11 mouse cellular contexts compared by ENCODE assay signal in genomic region chr2:33760571-33760991, GRCm38 (mm10).
DNase-seq lines count a peak whose midpoint lies in the region; ATAC-seq and TF ChIP-seq lines count a peak whose summit lies in the region.
"Had no signal": no experiment of that assay in that cellular context is flagged by ENCODE, and none has a peak within 500 bp of the region (broad histone marks: within the 10 kb centered on the region; RNA-seq: fewer than 3 reads in every experiment).

No protein-coding gene starts in this region.

- no peak overlapping the region for H3K9ac ChIP-seq in forebrain, embryonic 11.5 days (ENCODE audit: low read length)
- no peak overlapping the region for H3K9ac ChIP-seq in forebrain, embryonic 14.5 days (ENCODE audit: low read length)
- no peak overlapping the region for H3K9ac ChIP-seq in neural tube, embryonic 13.5 days
- H3K9ac ChIP-seq in neural tube, embryonic 15.5 days (replicated peaks) = no peak overlapping the region
- H3K9ac ChIP-seq in forebrain, embryonic 15.5 days (replicated peaks) = no peak overlapping the region

- no peak overlapping the region for H3ac ChIP-seq in myocyte (ENCODE audit: control insufficient read depth, insufficient read length)

- no peaks in the 10 kb centered on the region for H3K36me3 ChIP-seq in forebrain, embryonic 11.5 days (ENCODE audit: control insufficient read depth, insufficient read depth, low read length)
- H3K36me3 ChIP-seq in forebrain, embryonic 14.5 days (ENCODE audit: control insufficient read depth, insufficient read depth, low read length) = peaks cover 12% of the 10 kb centered on the region
- H3K36me3 ChIP-seq in neural tube, embryonic 13.5 days = 0 out of 2 replicates have a peak, but pooled peaks cover 18% of the 10 kb centered on the region
- 0 out of 2 replicates have a peak, but pooled peaks cover 2% of the 10 kb centered on the region for H3K36me3 ChIP-seq in neural tube, embryonic 15.5 days
- peaks cover 3% of the 10 kb centered on the region; the same call in 1 of the 2 replicates for H3K36me3 ChIP-seq in forebrain, embryonic 15.5 days
- H3K36me3 ChIP-seq in myocyte (ENCODE audit: control insufficient read depth, insufficient read depth) = no peaks in the 10 kb centered on the region
- 0 out of 2 replicates have a peak, but pooled peaks cover under 1% of the 10 kb centered on the region for H3K36me3 ChIP-seq in heart, embryonic 10.5 days

- H3K27ac ChIP-seq in forebrain, embryonic 11.5 days (ENCODE audit: low read depth, low read length) = no peak overlapping the region
- H3K27ac ChIP-seq in forebrain, embryonic 14.5 days (ENCODE audit: low read depth, low read length) = no peak overlapping the region
- H3K27ac ChIP-seq in neural tube, embryonic 13.5 days (replicated peaks) = peak overlapping the region; percentile 42; the same call in 1 of the 2 replicates
- no peak overlapping the region for H3K27ac ChIP-seq in neural tube, embryonic 15.5 days (replicated peaks)
- peak overlapping the region; percentile 80 for H3K27ac ChIP-seq in forebrain, embryonic 15.5 days (replicated peaks)
- H3K27ac ChIP-seq in heart, embryonic 10.5 days = no peak overlapping the region

- no peaks in the 10 kb centered on the region for H3K9me3 ChIP-seq in forebrain, embryonic 11.5 days (ENCODE audit: control insufficient read depth, low read length)
- no peaks in the 10 kb centered on the region for H3K9me3 ChIP-seq in forebrain, embryonic 14.5 days (replicated peaks; ENCODE audit: control insufficient read depth, low read length)
- no peaks in the 10 kb centered on the region for H3K9me3 ChIP-seq in neural tube, embryonic 13.5 days
- no peaks in the 10 kb centered on the region for H3K9me3 ChIP-seq in neural tube, embryonic 15.5 days (replicated peaks)
- no peaks in the 10 kb centered on the region for H3K9me3 ChIP-seq in forebrain, embryonic 15.5 days
- no peaks in the 10 kb centered on the region for H3K9me3 ChIP-seq in heart, embryonic 10.5 days

- WGBS in forebrain, embryonic 11.5 days = 91% methylated on average over 13 of the region's 13 CpGs
- 60% methylated on average over 13 of the region's 13 CpGs for WGBS in forebrain, embryonic 14.5 days
- WGBS in neural tube, embryonic 13.5 days = 59% methylated on average over 13 of the region's 13 CpGs
- WGBS in neural tube, embryonic 15.5 days = 46% methylated on average over 13 of the region's 13 CpGs
- 51% methylated on average over 13 of the region's 13 CpGs for WGBS in forebrain, embryonic 15.5 days
- 84% methylated on average over 13 of the region's 13 CpGs for WGBS in heart, embryonic 10.5 days

- H3K4me2 ChIP-seq in forebrain, embryonic 11.5 days (ENCODE audit: low read depth, low read length, severe bottlenecking) = no peak overlapping the region
- no peak overlapping the region for H3K4me2 ChIP-seq in forebrain, embryonic 14.5 days (ENCODE audit: low read length)
- H3K4me2 ChIP-seq in neural tube, embryonic 13.5 days = no peak overlapping the region
- H3K4me2 ChIP-seq in neural tube, embryonic 15.5 days = no peak overlapping the region
- H3K4me2 ChIP-seq in forebrain, embryonic 15.5 days (replicated peaks) = no peak overlapping the region
- H3K4me2 ChIP-seq in myocyte (ENCODE audit: low read depth) = peak overlapping the region; percentile 41

- H3K79me2 ChIP-seq in myocyte (ENCODE audit: control insufficient read depth, insufficient read depth) = no peaks in the 10 kb centered on the region

- intact Hi-C loops in gastrocnemius, postnatal 36 days (cut with DNase I) = no loop called here

- peaks cover 14% of the 10 kb centered on the region for H3K4me1 ChIP-seq in forebrain, embryonic 11.5 days (replicated peaks; ENCODE audit: control insufficient read depth, insufficient read depth, low read length)
- H3K4me1 ChIP-seq in forebrain, embryonic 14.5 days (ENCODE audit: control insufficient read depth, insufficient read depth, low read length) = peaks cover 24% of the 10 kb centered on the region
- H3K4me1 ChIP-seq in neural tube, embryonic 13.5 days (replicated peaks) = peaks cover 38% of the 10 kb centered on the region
- peaks cover 38% of the 10 kb centered on the region for H3K4me1 ChIP-seq in neural tube, embryonic 15.5 days
- peaks cover 42% of the 10 kb centered on the region for H3K4me1 ChIP-seq in forebrain, embryonic 15.5 days
- H3K4me1 ChIP-seq in heart, embryonic 10.5 days = peaks cover 15% of the 10 kb centered on the region

- H3K4me3 ChIP-seq in forebrain, embryonic 11.5 days (ENCODE audit: low read depth, low read length) = no peak overlapping the region
- no peak overlapping the region for H3K4me3 ChIP-seq in forebrain, embryonic 14.5 days (ENCODE audit: low read depth, low read length)
- H3K4me3 ChIP-seq in neural tube, embryonic 13.5 days = no peak overlapping the region
- no peak overlapping the region for H3K4me3 ChIP-seq in neural tube, embryonic 15.5 days (replicated peaks)
- H3K4me3 ChIP-seq in forebrain, embryonic 15.5 days = no peak overlapping the region
- no peak overlapping the region for H3K4me3 ChIP-seq in myocyte
- H3K4me3 ChIP-seq in heart, embryonic 10.5 days = no peak overlapping the region

- no peak for ATAC-seq in forebrain, embryonic 11.5 days (replicated peaks; ENCODE audit: low FRiP score)
- no peak for ATAC-seq in forebrain, embryonic 14.5 days
- ATAC-seq in neural tube, embryonic 13.5 days (ENCODE audit: low read depth) = no peak
- ATAC-seq in neural tube, embryonic 15.5 days (ENCODE audit: low FRiP score) = no peak
- no peak for ATAC-seq in forebrain, embryonic 15.5 days (replicated peaks)

- TF ChIP-seq POLR2A in myocyte (IDR thresholded peaks at IDR 0.05; ENCODE audit: insufficient read length, low read depth) = no peak

- no peaks in the 10 kb centered on the region for H3K27me3 ChIP-seq in forebrain, embryonic 11.5 days (ENCODE audit: control insufficient read depth, insufficient read depth, low read length)
- H3K27me3 ChIP-seq in forebrain, embryonic 14.5 days (replicated peaks; ENCODE audit: control insufficient read depth, insufficient read depth, low read length) = no peaks in the 10 kb centered on the region
- no peaks in the 10 kb centered on the region for H3K27me3 ChIP-seq in neural tube, embryonic 13.5 days
- no peaks in the 10 kb centered on the region for H3K27me3 ChIP-seq in neural tube, embryonic 15.5 days (replicated peaks)
- no peaks in the 10 kb centered on the region for H3K27me3 ChIP-seq in forebrain, embryonic 15.5 days
- no peaks in the 10 kb centered on the region for H3K27me3 ChIP-seq in myocyte (ENCODE audit: control insufficient read depth, insufficient read depth, insufficient read length)
- no peaks in the 10 kb centered on the region for H3K27me3 ChIP-seq in heart, embryonic 10.5 days (ENCODE audit: insufficient read depth, poor library complexity, severe bottlenecking)

- peak; percentile 54 for DNase-seq in forebrain, embryonic 11.5 days (ENCODE audit: low spot score)
- DNase-seq in forebrain, embryonic 14.5 days (ENCODE audit: low spot score) = no peak
- DNase-seq in gastrocnemius, postnatal 36 days = no peak
- DNase-seq in heart, embryonic 10.5 days (ENCODE audit: low spot score) = no peak
- DNase-seq: B cell, adult 2 months; heart, postnatal 10 days; lung, postnatal 36 days had no signal

TF ChIP-seq in myocyte, 11 proteins besides CTCF, POLR2A, EP300 and RAD21:
- no peak for TF ChIP-seq POLR2AphosphoS2 (IDR thresholded peaks at IDR 0.05; ENCODE audit: insufficient read length, low read depth)
- TF ChIP-seq REST (IDR thresholded peaks at IDR 0.05; ENCODE audit: insufficient read depth, insufficient read length) = no peak
- no peak for TF ChIP-seq SRF (IDR thresholded peaks at IDR 0.05; ENCODE audit: control insufficient read depth, insufficient read length, low read depth)
- TF ChIP-seq MYOG (IDR thresholded peaks at IDR 0.05; ENCODE audit: control insufficient read depth in 1 of 3, insufficient read depth in 1 of 3, insufficient read length in 2 of 3, low read depth in 2 of 3) = peak in 2 of 3 experiments; percentile 85 to 90
- TF ChIP-seq MAX (IDR thresholded peaks at IDR 0.05; ENCODE audit: low read depth) = peak; percentile 2
- peak in 2 of 3 experiments; percentile 92 to 98 for TF ChIP-seq MYOD1 (IDR thresholded peaks at IDR 0.05; ENCODE audit: control insufficient read depth in 1 of 3, insufficient read length in 2 of 3, low read depth in 2 of 3)
- TF ChIP-seq E2F4 (IDR thresholded peaks at IDR 0.05; ENCODE audit: insufficient read depth) = no peak
- no peak for TF ChIP-seq USF1 (IDR thresholded peaks at IDR 0.05; ENCODE audit: low read depth)
- no peak for TF ChIP-seq TCF12 (IDR thresholded peaks at IDR 0.05; ENCODE audit: insufficient read depth, poor library complexity, severe bottlenecking)
- peak; percentile 62 for TF ChIP-seq TCF3 (IDR thresholded peaks at IDR 0.05; ENCODE audit: insufficient read length, low read depth)
- TF ChIP-seq CEBPB (IDR thresholded peaks at IDR 0.05; ENCODE audit: insufficient read depth, poor library complexity, severe bottlenecking) = no peak

Comparison
In these comparisons a context has a peak if more than half of its experiments do, and no peak if none do; other contexts are left out.
1. H3K27ac ChIP-seq: peak in neural tube, embryonic 13.5 days (single experiment) and forebrain, embryonic 15.5 days (single experiment); none in forebrain, embryonic 11.5 days (single experiment), forebrain, embryonic 14.5 days (single experiment), neural tube, embryonic 15.5 days (single experiment) and heart, embryonic 10.5 days (single experiment).